Comparison of ENCODE assay signal across 8 mouse cellular contexts in the genomic region with DNA sequence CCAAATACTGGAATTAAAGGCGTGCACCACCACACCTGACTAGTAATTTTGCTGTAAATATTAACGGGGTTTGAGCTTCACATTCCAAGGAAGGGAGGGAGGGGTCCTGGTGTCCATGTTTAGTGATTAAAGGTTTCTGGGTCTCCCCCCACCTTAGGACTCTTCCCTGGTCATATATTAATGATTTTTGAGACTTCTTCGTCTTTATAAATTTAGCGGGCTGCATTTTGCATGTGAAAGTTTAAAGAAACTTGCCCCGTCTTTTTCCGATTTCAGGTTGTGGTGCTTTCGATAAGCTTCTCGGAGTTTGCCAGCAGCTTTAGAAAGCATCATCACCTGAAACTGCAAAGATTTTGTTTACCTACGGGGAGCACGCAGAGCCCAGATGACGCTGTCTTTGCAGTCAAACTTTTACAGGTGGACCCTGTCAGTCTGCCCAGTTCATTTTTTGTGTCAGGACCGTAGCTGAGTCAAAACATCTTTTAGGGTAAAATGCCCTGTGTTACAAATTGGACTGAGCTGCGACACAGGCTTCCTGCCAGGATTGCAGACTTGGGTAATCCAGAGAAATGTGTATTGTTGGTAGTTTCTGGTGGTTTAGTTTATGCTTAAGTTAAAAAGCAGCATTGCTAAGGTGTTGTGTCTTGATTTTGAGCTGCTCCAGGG. TPM values are rescaled to one million over a fixed set of nuclear protein-coding genes. Genes with fewer than 3 reads are reported as not detected.
A peak's percentile ranks its signal among the peaks of the same experiment; 100 is the strongest.
DNase-seq lines count a peak whose midpoint lies in the region; ATAC-seq and TF ChIP-seq lines count a peak whose summit lies in the region.

No protein-coding gene starts in this region.

- H3K4me1 ChIP-seq in cerebellum, adult 2 months (ENCODE audit: control insufficient read depth, insufficient read depth, low read length) = peaks cover 5% of the 10 kb centered on the region; the same call in 1 of the 2 replicates
- H3K4me1 ChIP-seq in forebrain, embryonic 10.5 days = peaks cover 40% of the 10 kb centered on the region
- H3K4me1 ChIP-seq in neural tube, embryonic 14.5 days (ENCODE audit: control insufficient read depth, insufficient read depth, low read length) = peaks cover 35% of the 10 kb centered on the region

- H3K36me3 ChIP-seq in forebrain, embryonic 10.5 days (replicated peaks) = peaks cover 72% of the 10 kb centered on the region
- no peaks in the 10 kb centered on the region for H3K36me3 ChIP-seq in neural tube, embryonic 14.5 days (ENCODE audit: control insufficient read depth, insufficient read depth, low read length)

- 3% methylated on average over 13 of the region's 13 CpGs for WGBS in cerebellum, adult 2 months
- 94% methylated on average over 13 of the region's 13 CpGs for WGBS in forebrain, embryonic 10.5 days
- WGBS in neural tube, embryonic 14.5 days = 74% methylated on average over 13 of the region's 13 CpGs

- TF ChIP-seq CTCF in cerebellum, adult 2 months (IDR thresholded peaks at IDR 0.05; ENCODE audit: borderline replicate concordance, insufficient read depth, low read depth, low read length) = no peak

- no peak for ATAC-seq in neural tube, embryonic 14.5 days (ENCODE audit: low read depth)

- H3K9ac ChIP-seq in neural tube, embryonic 14.5 days (replicated peaks; ENCODE audit: low read depth, low read length) = no peak overlapping the region; the same call in 1 of the 2 replicates

- H3K4me2 ChIP-seq in neural tube, embryonic 14.5 days (ENCODE audit: low read depth, low read length) = peak overlapping the region; percentile 97

- H3K27ac ChIP-seq in cerebellum, adult 2 months (ENCODE audit: insufficient read depth, low read length) = peak overlapping the region; percentile 71; the same call in 1 of the 2 replicates
- H3K27ac ChIP-seq in forebrain, embryonic 10.5 days = no peak overlapping the region
- no peak overlapping the region for H3K27ac ChIP-seq in neural tube, embryonic 14.5 days (ENCODE audit: low read depth, low read length)

- peak; percentile 18; the same call in 1 of the 2 replicates for TF ChIP-seq POLR2A in cerebellum, adult 2 months (IDR thresholded peaks at IDR 0.05; ENCODE audit: borderline replicate concordance, insufficient read depth, low read length)

- H3K9me3 ChIP-seq in forebrain, embryonic 10.5 days = no peaks in the 10 kb centered on the region
- H3K9me3 ChIP-seq in neural tube, embryonic 14.5 days (ENCODE audit: control insufficient read depth, low read length) = no peaks in the 10 kb centered on the region

- peak overlapping the region; percentile 79 for H3K4me3 ChIP-seq in cerebellum, adult 2 months (replicated peaks; ENCODE audit: insufficient read depth, low read depth, low read length)
- peak overlapping the region; percentile 49; the same call in 1 of the 2 replicates for H3K4me3 ChIP-seq in forebrain, embryonic 10.5 days
- H3K4me3 ChIP-seq in neural tube, embryonic 14.5 days (ENCODE audit: low read depth, low read length) = peak overlapping the region; percentile 50

- intact Hi-C loops in left cerebral cortex, postnatal 4 days (cut with DNase I) = loop anchor here (5.0 to 10.0 kb wide), 4 partner anchors 103 to 1073 kb away; a partner anchor contains a TSS

- peak; percentile 70 to 76 for DNase-seq in cerebellum, adult 2 months
- DNase-seq in cerebellum, postnatal 4 days (ENCODE audit: low spot score in 2 of 2) = no peak
- peak; percentile 70 for DNase-seq in CD4-positive, CD25-positive, alpha-beta regulatory T cell, adult 2 months (ENCODE audit: low read depth, low spot score)
- no peak for DNase-seq in forebrain, embryonic 10.5 days (ENCODE audit: extremely low spot score, low spot score)
- DNase-seq in kidney, postnatal 10 days = peak; percentile 35
- DNase-seq in left cerebral cortex, postnatal 4 days = no peak
- no peak for DNase-seq in spleen, postnatal 36 days (ENCODE audit: low spot score in 2 of 2)

- H3K27me3 ChIP-seq in cerebellum, adult 2 months (ENCODE audit: control insufficient read depth, insufficient read depth, low read length) = no peaks in the 10 kb centered on the region
- no peaks in the 10 kb centered on the region for H3K27me3 ChIP-seq in forebrain, embryonic 10.5 days (ENCODE audit: poor library complexity, severe bottlenecking)
- no peaks in the 10 kb centered on the region; the same call in 1 of the 2 replicates for H3K27me3 ChIP-seq in neural tube, embryonic 14.5 days (ENCODE audit: control insufficient read depth, insufficient read depth, low read length)

RNA-seq across cellular contexts. Expression of a gene that starts 5.3 kb away (rescaled TPM):
- 72.7 and 87.6 TPM in 2 replicates for polyA plus RNA-seq in cerebellum, adult 2 months (2012; rRNA removed)
- 20.7 and 24.1 TPM in 2 replicates for polyA plus RNA-seq in forebrain, embryonic 10.5 days (2016; fragmentation: Nextera tagmentation; extraction: Ambion mirVana)
- polyA plus RNA-seq in neural tube, embryonic 14.5 days (2014; fragmentation: Nextera tagmentation; extraction: Ambion mirVana) = 51.1 and 53.3 TPM in 2 replicates
- 10 to 100 TPM; 46.8 to 48.7 TPM for total RNA-seq in left cerebral cortex, postnatal 4 days (2021)

Comparison
In these comparisons a context has a peak if more than half of its experiments do, and no peak if none do; other contexts are left out.
1. DNase-seq: peak in cerebellum, adult 2 months (2 of 2), CD4-positive, CD25-positive, alpha-beta regulatory T cell, adult 2 months (single experiment) and kidney, postnatal 10 days (single experiment); none in cerebellum, postnatal 4 days (0 of 2), forebrain, embryonic 10.5 days (single experiment), left cerebral cortex, postnatal 4 days (single experiment) and spleen, postnatal 36 days (0 of 2).
2. Peak in every context shown above with its lines, with median percentiles within 50 percentile points of each other: H3K4me3 ChIP-seq.